Mouse (Mus musculus) lung, embryonic 14.5 days (tissue): Measurements from ENCODE around the gene Actr2. TPM values are rescaled to one million over a fixed set of nuclear protein-coding genes. Genes with fewer than 3 reads are reported as not detected.

Experiments used
- ATAC-seq: fragments of 200-750 bp; cut with Nextera tagmentation; 2 replicates; pipeline ENCODE4 v1.8.0; 2017; ENCODE audit warnings: mild to moderate bottlenecking, moderate TSS enrichment, moderate library complexity; ENCODE audit not compliant: insufficient read depth
- DNase-seq: peaks from one replicate; pipeline ENCODE4 v3.0.0-alpha.2; 2015
- H3K27ac ChIP-seq: fragments of 300-500 bp; sonication (generic); 2 replicates; pipeline ENCODE4 v1.5.1; 2014; ENCODE audit warnings: low read depth, mild to moderate bottlenecking, moderate library complexity
- H3K27me3 ChIP-seq: fragments of 300-500 bp; sonication (generic); 2 replicates; pipeline ENCODE4 v1.6.1; 2014; ENCODE audit warnings: low read length, control low read depth; ENCODE audit not compliant: insufficient read depth
- H3K36me3 ChIP-seq: fragments of 300-500 bp; sonication (generic); 2 replicates; pipeline ENCODE4 v1.6.1; 2014; ENCODE audit warnings: control low read depth; ENCODE audit not compliant: insufficient read depth
- H3K4me1 ChIP-seq: fragments of 300-500 bp; sonication (generic); 2 replicates; pipeline ENCODE4 v1.6.1; 2014; ENCODE audit warnings: antibody characterized with exemption, control low read depth; ENCODE audit not compliant: insufficient read depth
- H3K4me2 ChIP-seq: fragments of 300-500 bp; sonication (generic); 2 replicates; pipeline ENCODE4 v1.6.1; 2014; ENCODE audit warnings: mild to moderate bottlenecking
- H3K4me3 ChIP-seq: fragments of 300-500 bp; sonication (generic); 2 replicates; pipeline ENCODE4 v1.5.1; 2014; ENCODE audit warnings: low read depth, low read length
- H3K9ac ChIP-seq: fragments of 300-500 bp; sonication (generic); 2 replicates; pipeline ENCODE4 v1.6.1; 2014
- H3K9me3 ChIP-seq: fragments of 300-500 bp; sonication (generic); 2 replicates; pipeline ENCODE4 v1.6.1; 2016; ENCODE audit warnings: low read depth, low read length, control low read depth
- CTCF ChIP-seq: IDR thresholded peaks from 2 replicates; pipeline ENCODE4 v1.5.1; 2016; ENCODE audit warnings: antibody characterized with exemption, low read depth
- WGBS: fragments of 180-500 bp; shearing (Covaris S2); extraction: QIAGEN DNeasy Blood & Tissue Kit; methylation state at CpG from one replicate; pipeline ENCODE4 v1.1.7; 2014; 5-methylcytosine and 5-hydroxymethylcytosine counted together
- polyA plus RNA-seq: library from polyadenylated mRNA; unstranded; fragments of >200 nt; fragmentation: Nextera tagmentation; extraction: Ambion mirVana; gene quantifications from 2 replicates; pipeline ENCODE4 v1.2.1, GENCODE M21; 2014

The Actr2 gene
- polyA plus RNA-seq, 1 experiment from 2014 or later, result 65.9 TPM

- TF ChIP-seq CTCF, result no peak
- no peak for ATAC-seq
- Histone ChIP-seq H3K27ac (no peak overlapping the region), H3K36me3 (no peaks in the 10 kb centered on the region), H3K9ac (no peak overlapping the region), H3K4me1 (peaks cover 2% of the 10 kb centered on the region; the same call in 1 of the 2 replicates), H3K4me2 (no peak overlapping the region), H3K4me3 (no peak overlapping the region), H3K27me3 (no peaks in the 10 kb centered on the region), H3K9me3 (no peaks in the 10 kb centered on the region)
- 73% methylated on average over 5 of the region's 5 CpGs for WGBS
- DNase-seq, result no peak
Measured at GRCm38 (mm10) chr11:20116030-20116551, 3.4 kb upstream of the Actr2 start.

GRCm38 (mm10) chr11:20112006-20112740 lies 540 bp downstream of the Actr2 start:
- Histone ChIP-seq H3K27ac (peak overlapping the region; percentile 94), H3K36me3 (peaks cover 13% of the 10 kb centered on the region; the same call in 1 of the 2 replicates), H3K27me3 (no peaks in the 10 kb centered on the region), H3K4me1 (peaks cover 3% of the 10 kb centered on the region; the same call in 1 of the 2 replicates), H3K4me2 (peak overlapping the region; percentile 73), H3K9me3 (no peaks in the 10 kb centered on the region), H3K4me3 (peak overlapping the region; percentile 67), H3K9ac (peak overlapping the region; percentile 75)
- DNase-seq (peak; percentile 89), ATAC-seq (peak; percentile 81)
- no peak for TF ChIP-seq CTCF
- under 1% methylated on average over 41 of the region's 50 CpGs for WGBS

- peaks cover 13% of the 10 kb centered on the region; the same call in 1 of the 2 replicates for H3K36me3 ChIP-seq
- H3K4me2 ChIP-seq, result no peak overlapping the region
- DNase-seq (no peak), ATAC-seq (no peak)
- H3K4me1 ChIP-seq, result peaks cover 3% of the 10 kb centered on the region; the same call in 1 of the 2 replicates
- H3K27me3 ChIP-seq, result no peaks in the 10 kb centered on the region
- WGBS, result 93% methylated on average over 7 of the region's 7 CpGs
- H3K27ac ChIP-seq, result no peak overlapping the region
- H3K4me3 ChIP-seq, result no peak overlapping the region
- no peaks in the 10 kb centered on the region for H3K9me3 ChIP-seq
- TF ChIP-seq CTCF, result no peak
- H3K9ac ChIP-seq, result no peak overlapping the region
Measured at GRCm38 (mm10) chr11:20108151-20108550, 4.6 kb downstream of the Actr2 start.

GRCm38 (mm10) chr11:20107683-20108082 lies 5.0 kb downstream of the Actr2 start:
- no peak overlapping the region for H3K27ac ChIP-seq
- TF ChIP-seq CTCF, result no peak
- ATAC-seq (no peak), DNase-seq (no peak)
- H3K27me3 ChIP-seq, result no peaks in the 10 kb centered on the region
- H3K9ac ChIP-seq, result no peak overlapping the region
- H3K36me3 ChIP-seq, result peaks cover 13% of the 10 kb centered on the region; the same call in 1 of the 2 replicates
- peaks cover 3% of the 10 kb centered on the region; the same call in 1 of the 2 replicates for H3K4me1 ChIP-seq
- WGBS, result 82% methylated on average over 4 of the region's 4 CpGs
- no peaks in the 10 kb centered on the region for H3K9me3 ChIP-seq
- H3K4me2 ChIP-seq, result no peak overlapping the region
- H3K4me3 ChIP-seq, result no peak overlapping the region

- DNase-seq (no peak), ATAC-seq (no peak)
- no peak overlapping the region for H3K9ac ChIP-seq
- peaks cover 13% of the 10 kb centered on the region; the same call in 1 of the 2 replicates for H3K36me3 ChIP-seq
- peaks cover 3% of the 10 kb centered on the region; the same call in 1 of the 2 replicates for H3K4me1 ChIP-seq
- H3K27ac ChIP-seq, result no peak overlapping the region
- H3K27me3 ChIP-seq, result no peaks in the 10 kb centered on the region
- TF ChIP-seq CTCF, result no peak
- 79% methylated on average over 3 of the region's 3 CpGs for WGBS
- H3K9me3 ChIP-seq, result no peaks in the 10 kb centered on the region
- no peak overlapping the region for H3K4me2 ChIP-seq
- H3K4me3 ChIP-seq, result no peak overlapping the region
Measured at GRCm38 (mm10) chr11:20106946-20107345, 5.8 kb downstream of the Actr2 start.

GRCm38 (mm10) chr11:20103949-20104348 lies 8.8 kb downstream of the Actr2 start:
- 95% methylated on average over 2 of the region's 2 CpGs for WGBS
- Histone ChIP-seq H3K36me3 (peaks cover 19% of the 10 kb centered on the region; the same call in 1 of the 2 replicates), H3K9me3 (no peaks in the 10 kb centered on the region), H3K27me3 (no peaks in the 10 kb centered on the region), H3K4me2 (no peak overlapping the region), H3K4me3 (no peak overlapping the region), H3K9ac (no peak overlapping the region), H3K27ac (no peak overlapping the region), H3K4me1 (no peaks in the 10 kb centered on the region)
- no peak for ATAC-seq
- no peak for TF ChIP-seq CTCF
- DNase-seq, result no peak

GRCm38 (mm10) chr11:20086306-20086705 lies 26.4 kb downstream of the Actr2 start:
- no peak for TF ChIP-seq CTCF
- no peaks in the 10 kb centered on the region for H3K9me3 ChIP-seq
- DNase-seq (peak; percentile 28), ATAC-seq (no peak)
- H3K4me2 ChIP-seq, result no peak overlapping the region
- no peak overlapping the region for H3K27ac ChIP-seq
- H3K27me3 ChIP-seq, result no peaks in the 10 kb centered on the region
- H3K9ac ChIP-seq, result no peak overlapping the region
- H3K4me1 ChIP-seq, result no peaks in the 10 kb centered on the region
- H3K4me3 ChIP-seq, result no peak overlapping the region
- peaks cover 48% of the 10 kb centered on the region for H3K36me3 ChIP-seq
